Mouse (Mus musculus) midbrain, postnatal 0 days (tissue): ENCODE measurements at regions not wholly inside any gene's neighbourhood (a gene's known extent, or its start where the extent isn't known, plus 50 kb on each side); places are given as distances from the start of the nearest gene placed in this dataset.
A peak's percentile ranks its signal among the peaks of the same experiment; 100 is the strongest.

Experiments
- ATAC-seq: fragments of 200-750 bp; cut with Nextera tagmentation; 2 replicates; pipeline ENCODE4 v1.8.0; 2017; ENCODE audit warnings: moderate number of reproducible peaks, mild to moderate bottlenecking, moderate TSS enrichment, moderate library complexity; ENCODE audit not compliant: low FRiP score
- DNase-seq: peaks from one replicate; pipeline ENCODE4 v3.0.0-alpha.2; 2015; ENCODE audit warnings: low spot score
- H3K27ac ChIP-seq: fragments of 300-500 bp; sonication (generic); 2 replicates; pipeline ENCODE4 v1.5.1; 2014; ENCODE audit warnings: low read depth, mild to moderate bottlenecking, low read length, mixed read lengths
- H3K27me3 ChIP-seq: fragments of 300-500 bp; sonication (generic); 2 replicates; pipeline ENCODE4 v1.6.1; 2014; ENCODE audit warnings: low read length, control low read depth, mixed read lengths; ENCODE audit not compliant: insufficient read depth
- H3K36me3 ChIP-seq: fragments of 300-500 bp; sonication (generic); 2 replicates; pipeline ENCODE4 v1.6.1; 2014; ENCODE audit warnings: low read length, control low read depth, mixed read lengths; ENCODE audit not compliant: insufficient read depth
- H3K4me1 ChIP-seq: fragments of 300-500 bp; sonication (generic); 2 replicates; pipeline ENCODE4 v1.6.1; 2014; ENCODE audit warnings: mild to moderate bottlenecking, control low read depth, antibody characterized with exemption, low read length, mixed read lengths; ENCODE audit not compliant: insufficient read depth
- H3K4me2 ChIP-seq: fragments of 300-500 bp; sonication (generic); 2 replicates; pipeline ENCODE4 v1.6.1; 2014; ENCODE audit warnings: low read depth, mild to moderate bottlenecking, low read length, mixed read lengths; ENCODE audit not compliant: poor library complexity, severe bottlenecking
- H3K4me3 ChIP-seq: fragments of 300-500 bp; sonication (generic); 2 replicates; pipeline ENCODE4 v1.5.1; 2014; ENCODE audit warnings: low read depth, mild to moderate bottlenecking, low read length, moderate library complexity
- H3K9ac ChIP-seq: fragments of 300-500 bp; sonication (generic); replicated peaks from 2 replicates; pipeline ENCODE4 v1.6.1; 2014; ENCODE audit warnings: mild to moderate bottlenecking, low read length, moderate library complexity, mixed read lengths; ENCODE audit not compliant: poor library complexity, severe bottlenecking
- H3K9me3 ChIP-seq: fragments of 300-500 bp; sonication (generic); 2 replicates; pipeline ENCODE4 v1.6.1; 2016; ENCODE audit warnings: low read length, control low read depth
- CTCF ChIP-seq: IDR thresholded peaks from 2 replicates; pipeline ENCODE4 v1.5.1; 2016; ENCODE audit warnings: antibody characterized with exemption, mild to moderate bottlenecking
- WGBS: fragments of 180-500 bp; shearing (Covaris S2); extraction: QIAGEN DNeasy Blood & Tissue Kit; methylation state at CpG from one replicate; pipeline ENCODE4 v1.1.7; 2014; 5-methylcytosine and 5-hydroxymethylcytosine counted together

- TF ChIP-seq CTCF, result no peak
- H3K27ac ChIP-seq, result no peak overlapping the region
- DNase-seq, result no peak
- ATAC-seq, result no peak
- no peaks in the 10 kb centered on the region for H3K4me1 ChIP-seq
- WGBS, result 95% methylated on average over 3 of the region's 3 CpGs
- no peak overlapping the region for H3K4me2 ChIP-seq
- H3K9ac ChIP-seq, result no peak overlapping the region
- H3K36me3 ChIP-seq, result no peaks in the 10 kb centered on the region
- no peak overlapping the region for H3K4me3 ChIP-seq
- H3K27me3 ChIP-seq, result no peaks in the 10 kb centered on the region
- no peaks in the 10 kb centered on the region for H3K9me3 ChIP-seq
Observed at GRCm38 (mm10) chr5:75382138-75382537, 192.6 kb upstream of the Kit start.

- Histone ChIP-seq H3K9ac (no peak overlapping the region), H3K27ac (no peak overlapping the region), H3K4me2 (peak overlapping the region; percentile 13; the same call in 1 of the 2 replicates), H3K9me3 (no peaks in the 10 kb centered on the region), H3K36me3 (no peaks in the 10 kb centered on the region), H3K4me1 (no peaks in the 10 kb centered on the region), H3K4me3 (no peak overlapping the region), H3K27me3 (no peaks in the 10 kb centered on the region)
- DNase-seq (no peak), ATAC-seq (no peak)
- 43% methylated on average over 13 of the region's 13 CpGs for WGBS
- no peak for TF ChIP-seq CTCF
Observed at GRCm38 (mm10) chr5:75387886-75388454, 186.7 kb upstream of the Kit start.

GRCm38 (mm10) chr5:75388699-75389260 is 185.9 kb upstream of the Kit start:
- WGBS, result 94% methylated on average over 7 of the region's 7 CpGs
- no peaks in the 10 kb centered on the region for H3K27me3 ChIP-seq
- no peak for DNase-seq
- no peak for ATAC-seq
- H3K4me1 ChIP-seq, result no peaks in the 10 kb centered on the region
- no peak overlapping the region for H3K4me2 ChIP-seq
- no peak overlapping the region for H3K9ac ChIP-seq
- no peak for TF ChIP-seq CTCF
- H3K9me3 ChIP-seq, result no peaks in the 10 kb centered on the region
- H3K36me3 ChIP-seq, result no peaks in the 10 kb centered on the region
- H3K27ac ChIP-seq, result no peak overlapping the region
- no peak overlapping the region for H3K4me3 ChIP-seq

- no peak overlapping the region for H3K4me2 ChIP-seq
- no peak for DNase-seq
- H3K27me3 ChIP-seq, result no peaks in the 10 kb centered on the region
- H3K9me3 ChIP-seq, result no peaks in the 10 kb centered on the region
- ATAC-seq, result no peak
- 67% methylated on average over 7 of the region's 7 CpGs for WGBS
- no peaks in the 10 kb centered on the region for H3K4me1 ChIP-seq
- TF ChIP-seq CTCF, result no peak
- no peaks in the 10 kb centered on the region for H3K36me3 ChIP-seq
- H3K27ac ChIP-seq, result no peak overlapping the region
- no peak overlapping the region for H3K9ac ChIP-seq
- H3K4me3 ChIP-seq, result no peak overlapping the region
Observed at GRCm38 (mm10) chr5:75389433-75389971, 185.2 kb upstream of the Kit start.

GRCm38 (mm10) chr5:75398820-75399219 is 175.9 kb upstream of the Kit start:
- no peak overlapping the region for H3K4me3 ChIP-seq
- ATAC-seq (no peak), DNase-seq (no peak)
- no peaks in the 10 kb centered on the region for H3K9me3 ChIP-seq
- H3K4me1 ChIP-seq, result no peaks in the 10 kb centered on the region
- 62% methylated on average over 5 of the region's 5 CpGs for WGBS
- H3K9ac ChIP-seq, result no peak overlapping the region
- no peak overlapping the region for H3K4me2 ChIP-seq
- TF ChIP-seq CTCF, result no peak
- no peaks in the 10 kb centered on the region for H3K27me3 ChIP-seq
- no peak overlapping the region for H3K27ac ChIP-seq
- no peaks in the 10 kb centered on the region for H3K36me3 ChIP-seq

- H3K27ac ChIP-seq, result no peak overlapping the region
- ATAC-seq (peak; percentile 27; the same call in 1 of the 2 replicates), DNase-seq (no peak)
- 0 out of 2 replicates have a peak, but pooled peaks cover 3% of the 10 kb centered on the region for H3K4me1 ChIP-seq
- H3K9ac ChIP-seq, result no peak overlapping the region
- H3K36me3 ChIP-seq, result no peaks in the 10 kb centered on the region
- no peak overlapping the region for H3K4me3 ChIP-seq
- no peaks in the 10 kb centered on the region for H3K27me3 ChIP-seq
- 18% methylated on average over 3 of the region's 3 CpGs for WGBS
- no peaks in the 10 kb centered on the region for H3K9me3 ChIP-seq
- H3K4me2 ChIP-seq, result no peak overlapping the region
- no peak for TF ChIP-seq CTCF
Observed at GRCm38 (mm10) chr5:75401734-75402133, 173.0 kb upstream of the Kit start.
